Mouse (Mus musculus) neural tube, embryonic 14.5 days (tissue): ENCODE results near the gene Gpr75. TPM values are rescaled to one million over a fixed set of nuclear protein-coding genes. Genes with fewer than 3 reads are reported as not detected.

Experiments
- ATAC-seq: fragments of 200-750 bp; cut with Nextera tagmentation; 2 replicates; pipeline ENCODE4 v1.8.0; 2017; ENCODE audit warnings: low read depth, mild to moderate bottlenecking, moderate TSS enrichment, moderate library complexity
- H3K27ac ChIP-seq: fragments of 300-500 bp; sonication (generic); 2 replicates; pipeline ENCODE4 v1.5.1; 2014; ENCODE audit warnings: low read depth, mild to moderate bottlenecking, control low read depth, low read length, moderate library complexity, mixed read lengths
- H3K27me3 ChIP-seq: fragments of 300-500 bp; sonication (generic); 2 replicates; pipeline ENCODE4 v1.6.1; 2014; ENCODE audit warnings: low read length; ENCODE audit not compliant: control insufficient read depth, insufficient read depth
- H3K36me3 ChIP-seq: fragments of 300-500 bp; sonication (generic); 2 replicates; pipeline ENCODE4 v1.6.1; 2014; ENCODE audit warnings: low read length, mixed read lengths; ENCODE audit not compliant: control insufficient read depth, insufficient read depth
- H3K4me1 ChIP-seq: fragments of 300-500 bp; sonication (generic); 2 replicates; pipeline ENCODE4 v1.6.1; 2014; ENCODE audit warnings: low read length; ENCODE audit not compliant: control insufficient read depth, insufficient read depth
- H3K4me2 ChIP-seq: fragments of 300-500 bp; sonication (generic); 2 replicates; pipeline ENCODE4 v1.6.1; 2014; ENCODE audit warnings: mild to moderate bottlenecking, low read depth, low read length, control low read depth
- H3K4me3 ChIP-seq: fragments of 300-500 bp; sonication (generic); 2 replicates; pipeline ENCODE4 v1.5.1; 2014; ENCODE audit warnings: low read depth, low read length, control low read depth, mixed read lengths
- H3K9ac ChIP-seq: fragments of 300-500 bp; sonication (generic); replicated peaks from 2 replicates; pipeline ENCODE4 v1.6.1; 2014; ENCODE audit warnings: low read depth, mild to moderate bottlenecking, control low read depth, low read length, mixed read lengths
- H3K9me3 ChIP-seq: fragments of 300-500 bp; sonication (generic); 2 replicates; pipeline ENCODE4 v1.6.1; 2016; ENCODE audit warnings: low read length; ENCODE audit not compliant: control insufficient read depth
- WGBS: fragments of 180-500 bp; shearing (Covaris S2); extraction: QIAGEN DNeasy Blood & Tissue Kit; methylation state at CpG from one replicate; pipeline ENCODE4 v1.1.7; 2014; 5-methylcytosine and 5-hydroxymethylcytosine counted together
- polyA plus RNA-seq: library from polyadenylated mRNA; unstranded; fragments of >200 nt; fragmentation: Nextera tagmentation; extraction: Ambion mirVana; gene quantifications from 2 replicates; pipeline ENCODE4 v1.2.1, GENCODE M21; 2014

Gene Gpr75
- polyA plus RNA-seq, 1 experiment from 2014 or later: 9.5 TPM

GRCm38 (mm10) chr11:30923283-30923682, 38.1 kb downstream of the Gpr75 start:
- Histone ChIP-seq H3K9ac (no peak overlapping the region), H3K27me3 (no peaks in the 10 kb centered on the region), H3K4me1 (no peaks in the 10 kb centered on the region), H3K4me3 (no peak overlapping the region), H3K9me3 (no peaks in the 10 kb centered on the region), H3K27ac (no peak overlapping the region), H3K4me2 (no peak overlapping the region), H3K36me3 (no peaks in the 10 kb centered on the region)
- no peak for ATAC-seq
- WGBS: 96% methylated on average over 3 of the region's 3 CpGs

- Histone ChIP-seq H3K4me2 (no peak overlapping the region), H3K4me3 (no peak overlapping the region), H3K9ac (no peak overlapping the region), H3K9me3 (no peaks in the 10 kb centered on the region), H3K27me3 (no peaks in the 10 kb centered on the region), H3K4me1 (no peaks in the 10 kb centered on the region), H3K36me3 (no peaks in the 10 kb centered on the region), H3K27ac (no peak overlapping the region)
- no peak for ATAC-seq
These were observed 42.9 kb downstream of the Gpr75 start for GRCm38 (mm10) chr11:30928079-30928478.

- Histone ChIP-seq H3K4me3 (no peak overlapping the region), H3K27me3 (no peaks in the 10 kb centered on the region), H3K4me2 (no peak overlapping the region), H3K27ac (no peak overlapping the region), H3K36me3 (no peaks in the 10 kb centered on the region), H3K9ac (no peak overlapping the region), H3K9me3 (no peaks in the 10 kb centered on the region), H3K4me1 (no peaks in the 10 kb centered on the region)
- 100% methylated on average over 1 of the region's 1 CpGs for WGBS
- ATAC-seq: no peak
These were observed 43.3 kb downstream of the Gpr75 start for GRCm38 (mm10) chr11:30928498-30928897.

Other genes with a start within 250 kb of the Gpr75 start
- 35.8 and 40.0 TPM in 2 replicates for gene Acyp2, start 235.8 kb upstream of the Gpr75 start, polyA plus RNA-seq
- 27.2 and 28.1 TPM in 2 replicates for gene Psme4, start 113.6 kb upstream of the Gpr75 start, polyA plus RNA-seq
- 30.3 and 35.4 TPM in 2 replicates for gene Asb3, start 58 bp downstream of the Gpr75 start, polyA plus RNA-seq
- gene Erlec1, start 69.0 kb downstream of the Gpr75 start, polyA plus RNA-seq: 15.0 and 18.2 TPM in 2 replicates
- 33.4 and 35.6 TPM in 2 replicates for gene Chac2, start 101.0 kb downstream of the Gpr75 start, polyA plus RNA-seq